Mouse (Mus musculus): ENCODE data around the gene Armc2. TPM values are rescaled to one million over a fixed set of nuclear protein-coding genes. Genes with fewer than 3 reads are reported as not detected.

Gene Armc2
- polyA plus RNA-seq (2014; fragmentation: Nextera tagmentation; extraction: Ambion mirVana) = 0.82 and 0.86 TPM in 2 replicates

- Histone ChIP-seq H3K27me3 (ENCODE audit: control insufficient read depth, insufficient read depth, low read length) (peaks cover 25% of the 10 kb centered on the region), H3K4me3 (ENCODE audit: low read depth, low read length) (peak within 1 kb of the TSS; percentile 57), H3K4me1 (ENCODE audit: control insufficient read depth, insufficient read depth, low read length) (peaks cover 6% of the 10 kb centered on the region; the same call in 1 of the 2 replicates), H3K4me2 (peak within 1 kb of the TSS; percentile 82), H3K36me3 (ENCODE audit: control insufficient read depth, insufficient read depth, low read length) (no peaks in the 10 kb centered on the region), H3K27ac (ENCODE audit: low read depth, low read length) (no peak within 1 kb of the TSS), H3K9me3 (replicated peaks; ENCODE audit: control insufficient read depth, low read length) (no peaks in the 10 kb centered on the region), H3K9ac (ENCODE audit: low read depth, low read length) (peak within 1 kb of the TSS; percentile 49; the same call in 1 of the 2 replicates)
- 2% methylated on average over 58 of the region's 58 CpGs for WGBS (ENCODE audit: insufficient replicate concordance)
- ATAC-seq (replicated peaks; ENCODE audit: insufficient number of reproducible peaks, low FRiP score, low TSS enrichment) = peak; percentile 86
These were observed at the start of gene Armc2 for GRCm38 (mm10) chr10:42018016-42018949. Gene Armc2 (minus strand): TSS chr10:42018442.

DNA sequence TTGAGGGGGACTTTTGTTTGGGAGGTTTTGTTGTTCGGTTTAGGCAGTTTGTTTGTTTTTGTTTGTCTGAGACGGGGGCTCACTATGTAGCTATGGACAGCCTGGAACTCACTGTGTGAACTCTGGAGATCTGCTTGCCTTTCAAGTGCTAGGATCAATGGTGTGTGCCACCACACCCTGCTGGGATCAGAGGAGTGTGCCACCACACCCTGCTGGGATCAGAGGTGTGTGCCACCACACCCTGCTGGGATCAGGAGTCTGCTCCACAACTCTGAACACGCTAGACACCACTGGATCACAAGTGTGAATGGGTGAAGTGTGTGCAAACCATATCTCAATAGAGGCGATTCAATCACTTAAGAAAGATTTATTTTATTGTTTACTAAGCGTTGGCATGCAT is 46.2 kb upstream of the Armc2 start:
- H3K4me1 ChIP-seq (ENCODE audit: control insufficient read depth, insufficient read depth, low read length) = no peaks in the 10 kb centered on the region
- no peak overlapping the region for H3K9ac ChIP-seq (ENCODE audit: low read depth, low read length)
- H3K27me3 ChIP-seq (ENCODE audit: control insufficient read depth, insufficient read depth, low read length) = no peaks in the 10 kb centered on the region
- WGBS (ENCODE audit: insufficient replicate concordance) = 60% methylated on average over 5 of the region's 5 CpGs
- H3K36me3 ChIP-seq (ENCODE audit: control insufficient read depth, insufficient read depth, low read length) = no peaks in the 10 kb centered on the region
- ATAC-seq (replicated peaks; ENCODE audit: insufficient number of reproducible peaks, low FRiP score, low TSS enrichment) = no peak
- no peak overlapping the region for H3K4me2 ChIP-seq
- H3K4me3 ChIP-seq (ENCODE audit: low read depth, low read length) = no peak overlapping the region
- no peak overlapping the region for H3K27ac ChIP-seq (ENCODE audit: low read depth, low read length)
- H3K9me3 ChIP-seq (replicated peaks; ENCODE audit: control insufficient read depth, low read length) = no peaks in the 10 kb centered on the region

DNA sequence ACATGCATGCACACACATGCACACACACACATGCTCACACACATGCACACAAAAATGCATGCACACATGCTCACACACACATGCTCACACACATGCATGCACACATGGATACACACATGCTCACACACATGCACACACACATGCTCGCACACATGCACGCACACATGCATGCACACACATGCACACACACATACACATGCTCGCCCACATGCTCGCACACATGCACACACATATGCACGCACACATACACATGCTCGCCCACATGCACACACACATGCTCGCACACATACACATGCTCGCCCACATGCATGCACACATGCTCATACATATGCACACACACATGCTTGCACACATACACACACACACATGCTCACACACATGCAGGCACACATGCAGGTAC is 41.3 kb upstream of the Armc2 start:
- Histone ChIP-seq H3K4me3 (ENCODE audit: low read depth, low read length) (no peak overlapping the region), H3K9me3 (replicated peaks; ENCODE audit: control insufficient read depth, low read length) (no peaks in the 10 kb centered on the region), H3K36me3 (ENCODE audit: control insufficient read depth, insufficient read depth, low read length) (no peaks in the 10 kb centered on the region), H3K27me3 (ENCODE audit: control insufficient read depth, insufficient read depth, low read length) (no peaks in the 10 kb centered on the region), H3K4me2 (no peak overlapping the region), H3K9ac (ENCODE audit: low read depth, low read length) (no peak overlapping the region), H3K4me1 (ENCODE audit: control insufficient read depth, insufficient read depth, low read length) (peaks cover 5% of the 10 kb centered on the region; the same call in 1 of the 2 replicates), H3K27ac (ENCODE audit: low read depth, low read length) (no peak overlapping the region)
- ATAC-seq (replicated peaks; ENCODE audit: insufficient number of reproducible peaks, low FRiP score, low TSS enrichment) = no peak
- WGBS (ENCODE audit: insufficient replicate concordance) = 90% methylated on average over 8 of the region's 8 CpGs

DNA sequence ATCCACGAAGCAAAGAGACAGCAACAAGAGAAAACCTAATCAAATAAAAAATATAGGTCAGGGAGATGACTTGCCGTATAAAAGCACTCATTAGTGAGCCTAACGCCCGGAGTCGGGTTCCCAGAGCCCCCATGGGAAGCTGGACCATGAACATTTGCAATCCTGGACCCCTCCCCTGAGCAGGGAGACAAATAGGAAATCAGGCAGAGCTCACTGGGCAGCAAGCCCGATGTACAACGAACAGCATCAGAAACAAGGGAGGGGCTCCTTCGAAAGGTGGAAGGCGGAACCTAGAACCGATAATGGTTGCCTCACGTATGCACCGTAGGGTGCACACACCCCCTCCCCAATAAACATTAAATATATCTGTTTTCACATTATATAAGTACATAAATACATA is 39.5 kb upstream of the Armc2 start:
- H3K4me3 ChIP-seq (ENCODE audit: low read depth, low read length) = no peak overlapping the region
- no peaks in the 10 kb centered on the region for H3K9me3 ChIP-seq (replicated peaks; ENCODE audit: control insufficient read depth, low read length)
- peak overlapping the region; percentile 45 for H3K4me2 ChIP-seq
- H3K9ac ChIP-seq (ENCODE audit: low read depth, low read length) = no peak overlapping the region
- 65% methylated on average over 12 of the region's 12 CpGs for WGBS (ENCODE audit: insufficient replicate concordance)
- no peaks in the 10 kb centered on the region for H3K27me3 ChIP-seq (ENCODE audit: control insufficient read depth, insufficient read depth, low read length)
- ATAC-seq (replicated peaks; ENCODE audit: insufficient number of reproducible peaks, low FRiP score, low TSS enrichment) = no peak
- no peak overlapping the region for H3K27ac ChIP-seq (ENCODE audit: low read depth, low read length)
- peaks cover 5% of the 10 kb centered on the region; the same call in 1 of the 2 replicates for H3K4me1 ChIP-seq (ENCODE audit: control insufficient read depth, insufficient read depth, low read length)
- H3K36me3 ChIP-seq (ENCODE audit: control insufficient read depth, insufficient read depth, low read length) = no peaks in the 10 kb centered on the region

DNA sequence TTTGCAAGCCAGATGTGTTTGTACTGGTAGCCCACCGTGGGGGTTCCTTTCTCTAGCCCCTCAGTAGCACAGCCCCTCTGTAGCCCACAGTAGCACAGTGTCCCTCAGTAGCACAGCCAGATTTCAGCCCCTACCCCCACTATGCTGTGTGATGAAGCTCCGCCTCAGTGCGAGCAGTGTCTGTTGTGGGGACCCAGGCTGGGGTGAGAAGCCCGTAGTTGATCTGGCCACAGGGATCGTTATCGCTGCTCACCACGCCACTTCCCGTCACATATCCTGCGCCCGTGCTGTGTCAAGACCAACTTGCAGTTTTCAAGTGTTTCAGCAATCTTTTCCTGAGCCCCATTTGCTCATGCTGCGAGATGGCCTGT is 39.0 kb upstream of the Armc2 start:
- H3K9ac ChIP-seq (ENCODE audit: low read depth, low read length) = no peak overlapping the region
- no peaks in the 10 kb centered on the region for H3K9me3 ChIP-seq (replicated peaks; ENCODE audit: control insufficient read depth, low read length)
- H3K4me3 ChIP-seq (ENCODE audit: low read depth, low read length) = no peak overlapping the region
- peaks cover 5% of the 10 kb centered on the region; the same call in 1 of the 2 replicates for H3K4me1 ChIP-seq (ENCODE audit: control insufficient read depth, insufficient read depth, low read length)
- no peak for ATAC-seq (replicated peaks; ENCODE audit: insufficient number of reproducible peaks, low FRiP score, low TSS enrichment)
- H3K27me3 ChIP-seq (ENCODE audit: control insufficient read depth, insufficient read depth, low read length) = no peaks in the 10 kb centered on the region
- H3K27ac ChIP-seq (ENCODE audit: low read depth, low read length) = no peak overlapping the region
- WGBS (ENCODE audit: insufficient replicate concordance) = 17% methylated on average over 11 of the region's 11 CpGs
- H3K4me2 ChIP-seq = peak overlapping the region; percentile 45
- no peaks in the 10 kb centered on the region for H3K36me3 ChIP-seq (ENCODE audit: control insufficient read depth, insufficient read depth, low read length)

- Histone ChIP-seq H3K9me3 (replicated peaks; ENCODE audit: control insufficient read depth, low read length) (no peaks in the 10 kb centered on the region), H3K4me3 (ENCODE audit: low read depth, low read length) (no peak overlapping the region), H3K4me1 (ENCODE audit: control insufficient read depth, insufficient read depth, low read length) (peaks cover 5% of the 10 kb centered on the region; the same call in 1 of the 2 replicates), H3K27me3 (ENCODE audit: control insufficient read depth, insufficient read depth, low read length) (no peaks in the 10 kb centered on the region), H3K9ac (ENCODE audit: low read depth, low read length) (no peak overlapping the region), H3K4me2 (peak overlapping the region; percentile 45; the same call in 1 of the 2 replicates), H3K36me3 (ENCODE audit: control insufficient read depth, insufficient read depth, low read length) (no peaks in the 10 kb centered on the region), H3K27ac (ENCODE audit: low read depth, low read length) (no peak overlapping the region)
- WGBS (ENCODE audit: insufficient replicate concordance) = 76% methylated on average over 18 of the region's 18 CpGs
- no peak for ATAC-seq (replicated peaks; ENCODE audit: insufficient number of reproducible peaks, low FRiP score, low TSS enrichment)
These were observed 38.4 kb upstream of the Armc2 start for GRCm38 (mm10) chr10:42056486-42057230.

- no peaks in the 10 kb centered on the region for H3K27me3 ChIP-seq (ENCODE audit: control insufficient read depth, insufficient read depth, low read length)
- WGBS (ENCODE audit: insufficient replicate concordance) = 49% methylated on average over 28 of the region's 29 CpGs
- no peak overlapping the region for H3K27ac ChIP-seq (ENCODE audit: low read depth, low read length)
- peak overlapping the region; percentile 43 for H3K4me2 ChIP-seq
- H3K9me3 ChIP-seq (replicated peaks; ENCODE audit: control insufficient read depth, low read length) = no peaks in the 10 kb centered on the region
- H3K4me1 ChIP-seq (ENCODE audit: control insufficient read depth, insufficient read depth, low read length) = peaks cover 5% of the 10 kb centered on the region; the same call in 1 of the 2 replicates
- no peak overlapping the region for H3K9ac ChIP-seq (ENCODE audit: low read depth, low read length)
- ATAC-seq (replicated peaks; ENCODE audit: insufficient number of reproducible peaks, low FRiP score, low TSS enrichment) = peak; percentile 55; the same call in 1 of the 2 replicates
- no peaks in the 10 kb centered on the region for H3K36me3 ChIP-seq (ENCODE audit: control insufficient read depth, insufficient read depth, low read length)
- no peak overlapping the region for H3K4me3 ChIP-seq (ENCODE audit: low read depth, low read length)
These were observed 37.3 kb upstream of the Armc2 start for GRCm38 (mm10) chr10:42055224-42056165.

DNA sequence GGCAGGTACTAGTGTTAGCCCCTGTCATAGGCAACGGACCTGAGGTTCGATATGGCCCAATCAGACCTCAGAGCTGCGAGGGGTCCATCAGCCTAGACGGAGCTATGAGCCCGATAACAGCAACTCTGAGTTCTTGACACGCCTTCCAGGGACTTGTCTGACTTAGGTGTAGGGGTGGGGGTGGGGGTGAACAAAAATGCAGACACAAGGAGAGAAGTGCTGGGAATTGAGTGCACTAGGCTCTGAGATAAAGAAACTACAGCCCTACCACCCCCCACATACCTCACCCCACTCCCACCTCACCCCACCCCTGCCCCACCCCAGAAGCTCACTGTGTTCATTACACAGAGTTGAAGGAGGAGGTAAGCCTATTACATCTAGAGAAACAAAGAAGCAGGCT is 32.8 kb upstream of the Armc2 start:
- no peak overlapping the region for H3K4me3 ChIP-seq (ENCODE audit: low read depth, low read length)
- H3K4me1 ChIP-seq (ENCODE audit: control insufficient read depth, insufficient read depth, low read length) = peaks cover 3% of the 10 kb centered on the region; the same call in 1 of the 2 replicates
- H3K4me2 ChIP-seq = no peak overlapping the region
- no peak overlapping the region for H3K9ac ChIP-seq (ENCODE audit: low read depth, low read length)
- H3K27ac ChIP-seq (ENCODE audit: low read depth, low read length) = no peak overlapping the region
- H3K9me3 ChIP-seq (replicated peaks; ENCODE audit: control insufficient read depth, low read length) = no peaks in the 10 kb centered on the region
- no peak for ATAC-seq (replicated peaks; ENCODE audit: insufficient number of reproducible peaks, low FRiP score, low TSS enrichment)
- no peaks in the 10 kb centered on the region for H3K27me3 ChIP-seq (ENCODE audit: control insufficient read depth, insufficient read depth, low read length)
- no peaks in the 10 kb centered on the region for H3K36me3 ChIP-seq (ENCODE audit: control insufficient read depth, insufficient read depth, low read length)
- 58% methylated on average over 6 of the region's 6 CpGs for WGBS (ENCODE audit: insufficient replicate concordance)

All from heart, embryonic 11.5 days (tissue).